Mouse (Mus musculus) limb, embryonic 13.5 days (tissue): ENCODE measurements around the gene AW549877. TPM values are rescaled to one million over a fixed set of nuclear protein-coding genes. Genes with fewer than 3 reads are reported as not detected.

Experiments used
- ATAC-seq: fragments of 200-750 bp; cut with Nextera tagmentation; 2 replicates; pipeline ENCODE4 v1.8.0; 2017; ENCODE audit warnings: low read depth, moderate number of reproducible peaks, moderate TSS enrichment; ENCODE audit not compliant: low FRiP score
- H3K27ac ChIP-seq: fragments of 300-500 bp; sonication (generic); 2 replicates; pipeline ENCODE4 v1.5.1; 2015; ENCODE audit warnings: inconsistent platforms, mild to moderate bottlenecking, moderate library complexity
- H3K27me3 ChIP-seq: fragments of 300-500 bp; sonication (generic); 2 replicates; pipeline ENCODE4 v1.6.1; 2015; ENCODE audit warnings: mild to moderate bottlenecking, inconsistent platforms
- H3K36me3 ChIP-seq: fragments of 300-500 bp; sonication (generic); 2 replicates; pipeline ENCODE4 v1.6.1; 2015; ENCODE audit warnings: inconsistent platforms, mild to moderate bottlenecking, moderate library complexity
- H3K4me1 ChIP-seq: fragments of 300-500 bp; sonication (generic); 2 replicates; pipeline ENCODE4 v1.6.1; 2015; ENCODE audit warnings: inconsistent platforms
- H3K4me2 ChIP-seq: fragments of 300-500 bp; sonication (generic); replicated peaks from 2 replicates; pipeline ENCODE4 v1.6.1; 2015; ENCODE audit warnings: inconsistent platforms, mild to moderate bottlenecking, moderate library complexity
- H3K4me3 ChIP-seq: fragments of 300-500 bp; sonication (generic); 2 replicates; pipeline ENCODE4 v1.5.1; 2015; ENCODE audit warnings: moderate library complexity, mild to moderate bottlenecking, inconsistent platforms
- H3K9ac ChIP-seq: fragments of 300-500 bp; sonication (generic); 2 replicates; pipeline ENCODE4 v1.6.1; 2015; ENCODE audit warnings: mild to moderate bottlenecking, inconsistent platforms
- H3K9me3 ChIP-seq: fragments of 300-500 bp; sonication (generic); 2 replicates; pipeline ENCODE4 v1.6.1; 2016; ENCODE audit warnings: inconsistent platforms
- WGBS: fragments of 180-500 bp; shearing (Covaris S2); methylation state at CpG from one replicate; pipeline ENCODE4 v1.1.7; 2015; 5-methylcytosine and 5-hydroxymethylcytosine counted together
- polyA plus RNA-seq: library from polyadenylated mRNA; unstranded; fragments of >200 nt; fragmentation: Nextera tagmentation; extraction: Ambion mirVana; gene quantifications from 2 replicates; pipeline ENCODE4 v1.2.1, GENCODE M21; 2015

AW549877 gene
- polyA plus RNA-seq, 1 experiment from 2014 or later = 35.6 TPM

DNA sequence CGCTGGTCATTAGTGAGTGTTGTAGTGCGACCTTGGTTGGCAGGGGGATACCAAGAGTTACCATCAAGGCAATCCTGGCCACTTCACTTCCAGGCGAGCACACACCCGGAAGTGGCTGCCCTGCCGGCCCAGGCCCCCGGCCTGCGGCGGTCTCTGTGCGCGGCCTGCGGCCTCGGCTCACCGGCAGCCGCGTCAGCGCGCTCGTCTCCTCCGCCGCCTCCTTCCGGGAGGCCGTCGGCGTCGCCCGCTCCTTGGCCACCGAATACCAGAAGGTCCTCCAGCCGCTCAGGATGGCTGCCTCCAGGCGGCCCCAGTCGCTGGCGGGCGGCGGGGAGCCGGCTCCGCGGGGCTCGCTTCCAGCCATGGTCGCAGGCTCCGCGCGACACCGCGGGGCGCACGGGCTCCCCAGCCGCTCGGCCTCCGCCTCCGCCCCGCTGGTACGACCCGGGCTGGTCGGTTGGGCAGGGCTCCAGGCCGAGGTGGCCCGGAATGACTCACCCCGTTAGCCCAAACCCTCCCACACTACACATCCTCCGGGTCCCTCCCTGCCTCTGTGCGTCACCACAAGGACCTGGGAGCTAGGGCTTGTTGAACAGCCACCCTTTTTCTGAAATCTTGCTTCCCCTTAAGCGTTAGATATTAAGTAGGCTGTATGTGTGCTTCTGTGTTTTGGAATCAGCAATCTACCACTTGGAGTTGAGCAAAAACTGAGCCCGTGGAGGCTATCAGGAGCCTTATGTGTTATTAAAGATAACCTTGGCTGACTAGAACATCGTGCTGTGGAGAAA, 16.3 kb downstream of the AW549877 start, which contains the start of gene Fbxo4:
Fbxo4 (minus strand) TSS at position 513 of the 788 bp plus-strand sequence.
- Histone ChIP-seq H3K36me3 (peaks cover 24% of the 10 kb centered on the region), H3K27ac (peak within 1 kb of the TSS; percentile 96), H3K9ac (peak within 1 kb of the TSS; percentile 94), H3K27me3 (no peaks in the 10 kb centered on the region), H3K4me2 (peak within 1 kb of the TSS; percentile 66), H3K9me3 (no peaks in the 10 kb centered on the region), H3K4me1 (peaks cover 5% of the 10 kb centered on the region; the same call in 1 of the 2 replicates), H3K4me3 (peak within 1 kb of the TSS; percentile 68)
- WGBS = 2% methylated on average over 61 of the region's 61 CpGs
- peak; percentile 95 for ATAC-seq

DNA sequence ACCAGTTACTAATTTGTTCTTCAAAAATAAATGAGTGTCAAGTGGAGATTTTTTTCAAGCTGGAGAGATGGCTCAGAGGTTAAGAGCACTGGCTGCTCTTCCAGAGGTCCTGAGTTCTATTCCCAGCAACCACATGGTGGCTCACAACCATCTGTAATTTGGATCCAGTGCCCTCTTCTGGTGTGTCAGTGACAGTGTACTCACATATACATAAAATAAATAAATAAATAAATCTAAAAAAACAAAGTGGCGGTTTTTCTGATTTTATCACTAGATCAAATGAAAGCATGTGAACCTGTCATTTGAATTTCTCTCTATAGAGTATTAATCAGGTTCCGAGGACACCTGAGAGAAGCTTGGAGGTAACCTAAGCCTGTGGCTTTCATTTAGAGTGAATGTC, 17.3 kb downstream of the AW549877 start:
- 88% methylated on average over 2 of the region's 2 CpGs for WGBS
- no peak overlapping the region for H3K9ac ChIP-seq
- no peak overlapping the region for H3K27ac ChIP-seq
- no peaks in the 10 kb centered on the region for H3K27me3 ChIP-seq
- H3K4me3 ChIP-seq = no peak overlapping the region
- H3K9me3 ChIP-seq = no peaks in the 10 kb centered on the region
- no peak overlapping the region for H3K4me2 ChIP-seq
- H3K36me3 ChIP-seq = peaks cover 15% of the 10 kb centered on the region
- no peak for ATAC-seq
- H3K4me1 ChIP-seq = peaks cover 5% of the 10 kb centered on the region; the same call in 1 of the 2 replicates

DNA sequence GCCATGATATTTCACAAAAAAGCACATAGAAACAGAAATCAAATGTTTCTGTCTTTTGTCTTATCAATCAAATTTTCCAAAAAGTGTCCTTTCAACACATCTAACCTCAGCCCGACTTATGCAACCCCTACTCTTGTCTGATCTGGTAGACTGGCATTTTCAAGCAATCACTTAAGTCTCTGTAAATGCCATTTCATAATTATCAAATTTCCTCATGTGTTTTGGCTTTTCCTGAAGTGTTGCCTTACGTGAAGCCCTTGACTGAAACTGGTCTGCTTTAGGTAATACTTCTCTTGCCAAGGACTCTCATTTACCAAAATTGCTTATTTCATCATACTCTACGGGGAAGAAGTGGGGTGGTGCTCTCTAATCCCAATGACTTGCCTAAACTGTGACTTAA, 22.2 kb downstream of the AW549877 start:
- 90% methylated on average over 3 of the region's 3 CpGs for WGBS
- H3K9ac ChIP-seq = no peak overlapping the region
- no peak overlapping the region for H3K4me2 ChIP-seq
- peaks cover 19% of the 10 kb centered on the region for H3K36me3 ChIP-seq
- no peaks in the 10 kb centered on the region for H3K4me1 ChIP-seq
- no peak overlapping the region for H3K27ac ChIP-seq
- no peaks in the 10 kb centered on the region for H3K27me3 ChIP-seq
- H3K4me3 ChIP-seq = no peak overlapping the region
- no peaks in the 10 kb centered on the region for H3K9me3 ChIP-seq
- no peak for ATAC-seq

DNA sequence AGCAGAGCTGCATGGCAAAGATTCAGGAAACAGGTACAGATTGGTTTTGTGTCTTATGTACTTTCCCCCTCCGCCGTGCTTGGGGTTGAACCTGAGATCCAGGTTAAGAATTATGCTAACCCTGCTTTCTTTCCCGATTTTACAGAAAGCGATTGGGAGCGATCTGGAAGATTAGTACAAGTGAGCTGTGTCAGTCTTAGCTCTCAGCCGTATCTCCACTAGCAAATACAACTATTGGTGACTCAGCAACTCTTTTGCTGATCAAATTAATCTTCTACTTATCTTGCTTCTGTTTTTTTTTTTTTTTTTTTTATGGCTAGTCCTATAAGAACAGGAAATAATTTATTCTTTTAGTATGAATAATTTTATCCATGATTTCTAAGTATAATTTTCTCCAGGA, 25.4 kb downstream of the AW549877 start:
- Histone ChIP-seq H3K36me3 (peaks cover 22% of the 10 kb centered on the region), H3K9ac (no peak overlapping the region), H3K9me3 (no peaks in the 10 kb centered on the region), H3K27ac (no peak overlapping the region), H3K27me3 (no peaks in the 10 kb centered on the region), H3K4me2 (no peak overlapping the region), H3K4me1 (no peaks in the 10 kb centered on the region), H3K4me3 (no peak overlapping the region)
- 96% methylated on average over 6 of the region's 6 CpGs for WGBS
- ATAC-seq = no peak

DNA sequence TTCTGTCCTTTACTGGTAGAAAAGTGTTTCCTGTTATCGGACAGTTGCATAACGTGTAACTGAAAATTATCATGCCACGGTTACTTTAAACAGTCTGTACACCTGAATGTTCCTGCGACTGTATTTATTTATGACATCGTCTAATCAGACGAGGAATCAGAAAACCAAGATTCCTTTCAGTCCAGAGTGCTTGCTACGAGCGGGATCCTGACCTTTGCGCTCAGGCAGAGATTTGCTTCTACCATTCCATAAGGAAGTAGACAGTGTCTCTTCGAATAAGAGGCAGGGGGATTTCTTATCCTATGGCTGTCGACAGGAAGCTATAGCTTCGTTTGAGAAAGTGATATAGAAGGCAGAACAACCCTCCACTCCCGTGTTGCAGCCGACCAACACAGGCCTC, 25.8 kb downstream of the AW549877 start:
- ATAC-seq = no peak
- 88% methylated on average over 14 of the region's 14 CpGs for WGBS

DNA sequence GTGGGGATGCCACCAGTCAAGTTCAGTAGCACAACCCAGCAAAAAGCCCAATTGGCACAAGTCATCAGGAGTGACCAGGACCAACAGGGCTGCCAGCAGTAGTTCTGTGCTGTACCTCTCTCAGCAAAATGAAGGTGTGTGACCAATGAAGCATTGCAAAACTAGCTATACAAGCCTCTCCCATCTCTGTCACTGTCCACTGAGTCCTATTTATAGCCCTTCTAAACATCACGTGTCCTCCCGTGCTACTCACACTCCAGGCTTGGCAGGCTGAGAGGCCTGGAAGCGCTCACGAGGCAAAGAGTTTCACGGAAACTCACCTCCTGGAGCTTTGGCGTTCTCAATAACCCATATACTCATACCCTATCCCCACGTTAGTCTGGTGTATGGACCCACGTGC, 33.3 kb downstream of the AW549877 start:
- Histone ChIP-seq H3K27me3 (no peaks in the 10 kb centered on the region), H3K9ac (no peak overlapping the region), H3K4me3 (no peak overlapping the region), H3K4me1 (no peaks in the 10 kb centered on the region), H3K4me2 (no peak overlapping the region), H3K9me3 (no peaks in the 10 kb centered on the region), H3K36me3 (no peaks in the 10 kb centered on the region), H3K27ac (no peak overlapping the region)
- WGBS = 88% methylated on average over 8 of the region's 8 CpGs
- no peak for ATAC-seq

More for the DNA sequence above, 25.8 kb downstream of the AW549877 start:
- Histone ChIP-seq H3K4me2 (no peak overlapping the region), H3K27ac (no peak overlapping the region), H3K9me3 (no peaks in the 10 kb centered on the region), H3K9ac (no peak overlapping the region), H3K4me1 (no peaks in the 10 kb centered on the region), H3K27me3 (no peaks in the 10 kb centered on the region), H3K4me3 (no peak overlapping the region), H3K36me3 (peaks cover 22% of the 10 kb centered on the region)

DNA sequence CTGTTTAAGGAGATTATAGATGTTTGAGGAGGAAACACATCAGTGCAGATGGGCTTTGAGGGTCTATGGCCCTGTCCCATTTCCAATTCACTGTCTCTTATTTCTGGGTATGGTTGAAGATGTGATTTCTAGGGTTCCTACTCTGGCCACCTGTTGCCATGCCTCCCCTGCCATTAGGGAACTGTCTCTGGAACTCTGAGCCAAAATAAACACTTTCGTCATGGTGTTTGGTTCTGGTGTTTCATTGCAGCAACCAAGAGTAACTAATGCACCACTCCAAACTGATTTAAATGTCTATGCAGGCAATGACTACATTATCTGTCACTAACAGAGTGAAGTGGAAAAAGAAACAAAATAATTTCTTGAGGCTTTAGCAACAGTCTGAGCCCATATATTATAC, 35.5 kb downstream of the AW549877 start:
- H3K27ac ChIP-seq = no peak overlapping the region
- H3K4me2 ChIP-seq = no peak overlapping the region
- no peak overlapping the region for H3K9ac ChIP-seq
- H3K4me3 ChIP-seq = no peak overlapping the region
- H3K9me3 ChIP-seq = no peaks in the 10 kb centered on the region
- WGBS = 71% methylated on average over 1 of the region's 1 CpGs
- no peaks in the 10 kb centered on the region for H3K36me3 ChIP-seq
- no peaks in the 10 kb centered on the region for H3K4me1 ChIP-seq
- ATAC-seq = no peak
- no peaks in the 10 kb centered on the region for H3K27me3 ChIP-seq

DNA sequence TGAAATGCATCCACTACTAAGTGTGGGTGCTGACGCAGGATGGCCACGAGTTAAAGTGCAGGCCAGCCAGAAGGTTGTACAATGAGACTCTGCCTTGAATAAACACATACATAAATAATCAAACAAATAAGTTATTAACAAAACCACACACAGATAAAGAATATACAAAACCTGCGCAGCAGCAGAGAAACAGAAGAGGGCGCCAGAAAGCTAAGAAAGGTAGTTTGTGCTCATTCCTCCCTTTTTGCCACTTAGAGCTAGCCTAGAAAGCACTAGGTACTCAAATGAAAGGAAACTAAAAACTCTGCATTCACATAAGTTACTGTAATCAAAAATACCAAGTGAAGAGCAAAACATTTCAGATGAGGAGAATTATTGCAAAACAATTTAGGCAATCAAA, 37.6 kb downstream of the AW549877 start:
- Histone ChIP-seq H3K4me2 (no peak overlapping the region), H3K9ac (no peak overlapping the region), H3K36me3 (no peaks in the 10 kb centered on the region), H3K9me3 (no peaks in the 10 kb centered on the region), H3K27me3 (no peaks in the 10 kb centered on the region), H3K4me1 (no peaks in the 10 kb centered on the region), H3K27ac (no peak overlapping the region), H3K4me3 (no peak overlapping the region)
- ATAC-seq = no peak
- 25% methylated on average over 4 of the region's 4 CpGs for WGBS

DNA sequence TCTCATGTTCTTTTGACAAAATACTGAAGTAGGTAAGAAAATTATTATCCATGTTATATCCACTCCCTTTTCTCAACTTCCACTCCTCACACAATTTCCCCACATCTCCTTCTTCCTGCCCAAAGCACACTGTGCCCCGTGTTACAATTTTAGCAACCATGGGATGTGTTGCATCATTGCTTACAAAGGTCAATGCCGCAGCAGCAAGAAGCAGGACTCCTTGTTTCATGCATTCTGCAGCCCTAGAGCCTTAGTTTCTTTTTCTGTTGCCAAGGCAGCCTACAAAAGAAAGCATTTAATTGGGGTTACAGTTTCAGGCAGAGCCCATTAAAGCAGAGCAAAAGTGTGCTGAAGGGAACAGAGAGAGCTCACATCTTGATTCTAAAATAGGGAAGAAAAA, 40.6 kb downstream of the AW549877 start:
- no peaks in the 10 kb centered on the region for H3K4me1 ChIP-seq
- H3K9ac ChIP-seq = no peak overlapping the region
- H3K4me3 ChIP-seq = no peak overlapping the region
- no peak for ATAC-seq
- no peak overlapping the region for H3K27ac ChIP-seq
- no peaks in the 10 kb centered on the region for H3K36me3 ChIP-seq
- no peak overlapping the region for H3K4me2 ChIP-seq
- 82% methylated on average over 2 of the region's 2 CpGs for whole genome bisulfite sequencing
- no peaks in the 10 kb centered on the region for H3K27me3 ChIP-seq
- no peaks in the 10 kb centered on the region for H3K9me3 ChIP-seq

DNA sequence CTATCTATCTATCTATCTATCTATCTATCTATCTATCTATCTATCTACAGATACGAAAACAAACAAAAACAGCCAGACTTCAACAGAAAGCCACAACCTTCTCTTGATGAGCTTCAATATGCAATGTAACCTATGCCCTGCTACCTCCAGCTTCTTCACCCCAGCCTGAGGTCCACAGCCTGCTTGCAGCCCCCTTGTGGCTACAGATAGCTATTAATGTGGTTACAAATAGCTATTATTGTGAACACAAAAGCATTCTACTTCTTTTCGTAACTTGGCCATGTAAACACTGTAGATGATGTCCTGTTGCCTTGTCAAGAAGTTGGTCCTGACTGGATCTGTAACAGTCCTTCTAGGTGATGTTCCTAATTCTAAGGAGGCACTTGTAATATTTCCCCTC, 57.4 kb downstream of the AW549877 start:
- Histone ChIP-seq H3K4me1 (no peaks in the 10 kb centered on the region), H3K9ac (no peak overlapping the region), H3K9me3 (no peaks in the 10 kb centered on the region), H3K27ac (no peak overlapping the region), H3K4me3 (no peak overlapping the region), H3K4me2 (no peak overlapping the region), H3K36me3 (no peaks in the 10 kb centered on the region), H3K27me3 (no peaks in the 10 kb centered on the region)
- ATAC-seq = no peak
- 91% methylated on average over 2 of the region's 2 CpGs for WGBS

DNA sequence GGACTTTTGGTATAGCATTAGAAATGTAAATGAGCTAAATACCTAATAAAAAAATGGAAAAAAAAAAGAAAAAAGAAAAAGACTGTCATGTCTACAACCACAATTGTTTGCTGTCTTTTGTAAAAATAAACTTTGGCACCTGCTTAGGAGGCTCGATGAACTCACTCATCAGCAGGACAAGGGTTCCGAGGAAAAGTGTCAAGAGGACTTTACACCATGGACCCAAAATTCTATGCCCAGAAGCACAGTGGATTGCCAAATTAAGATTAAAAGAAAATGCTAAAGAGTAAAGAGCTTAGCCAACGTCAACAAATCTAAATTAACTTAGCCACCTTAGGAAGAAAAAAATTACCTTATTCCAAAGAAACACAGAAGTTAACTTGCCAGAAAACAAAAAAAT, 59.5 kb downstream of the AW549877 start:
- no peak overlapping the region for H3K9ac ChIP-seq
- no peaks in the 10 kb centered on the region for H3K36me3 ChIP-seq
- ATAC-seq = no peak
- H3K27me3 ChIP-seq = no peaks in the 10 kb centered on the region
- no peaks in the 10 kb centered on the region for H3K4me1 ChIP-seq
- no peak overlapping the region for H3K27ac ChIP-seq
- no peak overlapping the region for H3K4me3 ChIP-seq
- no peaks in the 10 kb centered on the region for H3K9me3 ChIP-seq
- H3K4me2 ChIP-seq = no peak overlapping the region
- WGBS = 79% methylated on average over 3 of the region's 3 CpGs

DNA sequence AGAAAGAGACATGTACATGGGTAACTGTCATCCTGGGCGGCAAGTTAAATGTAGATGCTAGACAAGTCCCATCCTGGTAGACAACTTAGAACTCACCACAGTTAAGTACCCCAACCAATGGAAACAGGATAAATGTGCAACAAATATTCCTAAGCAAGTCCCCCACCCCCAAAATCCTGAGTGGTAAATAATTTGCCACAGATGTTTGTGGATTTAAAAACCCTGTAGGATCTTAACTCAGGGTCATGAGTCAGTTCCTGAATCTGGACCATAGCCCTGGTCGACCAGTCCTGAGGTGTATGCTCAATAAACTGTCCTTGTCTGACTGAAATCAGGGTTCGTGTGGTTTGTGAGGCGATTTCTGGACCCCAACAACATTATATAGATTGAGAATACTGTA, 62.1 kb downstream of the AW549877 start:
- WGBS = 76% methylated on average over 4 of the region's 4 CpGs
- no peaks in the 10 kb centered on the region for H3K9me3 ChIP-seq
- no peaks in the 10 kb centered on the region for H3K36me3 ChIP-seq
- no peak overlapping the region for H3K4me3 ChIP-seq
- H3K4me1 ChIP-seq = no peaks in the 10 kb centered on the region
- H3K9ac ChIP-seq = no peak overlapping the region
- no peak overlapping the region for H3K27ac ChIP-seq
- H3K4me2 ChIP-seq = no peak overlapping the region
- H3K27me3 ChIP-seq = no peaks in the 10 kb centered on the region
- ATAC-seq = no peak
